Mouse (Mus musculus): ENCODE measurements around the gene Mylpf.

DNA sequence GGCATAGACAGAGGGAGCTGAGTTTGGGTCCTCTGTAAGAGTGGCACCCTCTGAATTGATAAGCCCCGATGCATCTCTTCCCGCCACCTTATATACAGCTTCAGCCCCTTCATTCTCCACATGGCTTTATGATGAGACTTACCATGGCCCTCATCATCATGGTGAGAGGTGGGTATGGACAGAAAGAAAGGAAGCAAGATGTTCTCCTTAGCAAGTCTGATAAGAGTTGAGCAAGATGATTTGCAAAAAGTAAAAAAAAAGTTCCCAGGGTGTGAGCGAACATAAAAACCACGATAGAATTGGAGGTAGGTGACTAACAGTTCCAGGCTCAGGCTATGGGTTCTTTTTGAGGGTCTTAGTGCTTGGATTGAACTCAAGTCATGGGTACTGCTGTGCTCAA is 10.0 kb downstream of the Mylpf start:
- TF ChIP-seq MAFK (IDR thresholded peaks at IDR 0.05; ENCODE audit: insufficient read depth, low read depth, low read length) (no peak), ZC3H11A (IDR thresholded peaks at IDR 0.05; ENCODE audit: borderline replicate concordance, low read depth, low read length) (no peak), ZNF384 (IDR thresholded peaks at IDR 0.05; ENCODE audit: low read depth, low read length) (no peak)
